Mouse (Mus musculus) lung, adult 2 months (tissue): Measurements from ENCODE around the gene Pkn1. TPM values are rescaled to one million over a fixed set of nuclear protein-coding genes. Genes with fewer than 3 reads are reported as not detected.

ENCODE experiments used
- DNase-seq: peaks from one replicate; pipeline ENCODE4 v3.0.0; 2022
- H3K4me1 ChIP-seq: fragments of 200-500 bp; 2 replicates; pipeline ENCODE4 v1.6.1; 2011; ENCODE audit warnings: low read length; ENCODE audit not compliant: control insufficient read depth, insufficient read depth
- H3K4me3 ChIP-seq: fragments of 200-500 bp; replicated peaks from 2 replicates; pipeline ENCODE3; 2011; ENCODE audit warnings: low read depth, mild to moderate bottlenecking, control low read depth, low read length; ENCODE audit errors: extremely low read depth
- CTCF ChIP-seq: fragments of 200-500 bp; IDR thresholded peaks from 2 replicates; pipeline ENCODE4 v1.5.1; 2011; ENCODE audit warnings: mild to moderate bottlenecking, low read length, control low read depth; ENCODE audit not compliant: insufficient read depth
- POLR2A ChIP-seq: fragments of 200-500 bp; IDR thresholded peaks from 2 replicates; pipeline ENCODE4 v1.6.1; 2011; ENCODE audit warnings: low read depth, mild to moderate bottlenecking, control low read depth, low read length, borderline replicate concordance; ENCODE audit errors: extremely low read depth
- WGBS: fragments of 180-500 bp; shearing (Covaris S2); methylation state at CpG from one replicate; pipeline ENCODE4 v1.1.7; 2018; 5-methylcytosine and 5-hydroxymethylcytosine counted together
- polyA plus RNA-seq: library from polyadenylated mRNA; depleted of rRNA; stranded (reverse); fragments of >200 nt; gene quantifications from 2 replicates; pipeline ENCODE4 v1.2.3, GENCODE M21; 2012; rRNA removed

The Pkn1 gene
- 148 and 168 TPM in 2 replicates for polyA plus RNA-seq

DNA sequence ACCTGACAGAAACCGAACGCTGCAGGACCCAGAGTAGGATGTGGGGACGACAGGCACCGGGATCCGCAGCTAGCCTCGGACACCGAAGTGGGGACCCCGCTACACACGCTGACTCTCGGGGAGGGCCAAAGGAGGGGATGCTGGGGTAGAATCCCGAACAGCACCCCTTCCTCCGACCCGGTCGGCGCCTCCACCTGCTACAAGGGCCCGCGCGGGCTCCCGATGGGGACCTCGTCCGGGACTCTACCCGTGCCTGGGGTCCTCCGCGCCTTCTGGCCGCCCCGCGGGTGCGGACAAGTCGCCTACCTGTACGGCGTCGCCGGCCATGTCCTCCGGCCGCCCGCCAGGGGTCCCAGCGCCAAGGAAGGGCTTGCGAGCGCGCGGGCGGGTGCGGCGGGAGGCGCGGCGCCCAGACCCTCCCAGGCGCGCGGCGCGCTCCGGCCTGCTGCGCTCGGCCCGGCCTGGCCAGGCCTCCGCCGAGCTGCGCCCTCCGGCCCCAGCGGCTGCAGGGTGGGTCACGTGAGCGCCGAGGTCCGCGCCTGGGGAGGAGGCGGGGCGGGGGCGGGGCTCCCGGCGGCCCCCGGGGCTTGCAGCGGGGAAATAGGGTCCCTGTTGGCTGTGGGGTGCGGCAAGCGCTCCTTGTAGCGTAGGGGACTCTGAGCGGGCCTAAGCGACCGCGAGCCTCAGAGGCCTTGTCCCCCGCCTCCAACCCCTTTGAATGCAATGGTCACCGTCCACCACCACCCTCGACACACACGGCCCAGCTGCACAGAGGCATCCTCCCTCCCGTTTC is at the start of gene Pkn1:
TSS of gene Pkn1 (minus strand) at position 519 of the 793 bp plus-strand sequence.
- Histone ChIP-seq H3K4me3 (peak within 1 kb of the TSS; percentile 74), H3K4me1 (peaks cover 25% of the 10 kb centered on the region)
- peak; percentile 71 for DNase-seq
- under 1% methylated on average over 78 of the region's 85 CpGs for WGBS
- TF ChIP-seq POLR2A: peak; percentile 74
- TF ChIP-seq CTCF: no peak

GRCm38 (mm10) chr8:83748708-83749107 is 49.7 kb upstream of the Pkn1 start:
- 28% methylated on average over 3 of the region's 3 CpGs for WGBS
- Histone ChIP-seq H3K4me1 (peaks cover 14% of the 10 kb centered on the region), H3K4me3 (no peak overlapping the region)
- TF ChIP-seq CTCF (no peak), POLR2A (peak; percentile 48; the same call in 1 of the 2 replicates)
- DNase-seq: no peak

DNA sequence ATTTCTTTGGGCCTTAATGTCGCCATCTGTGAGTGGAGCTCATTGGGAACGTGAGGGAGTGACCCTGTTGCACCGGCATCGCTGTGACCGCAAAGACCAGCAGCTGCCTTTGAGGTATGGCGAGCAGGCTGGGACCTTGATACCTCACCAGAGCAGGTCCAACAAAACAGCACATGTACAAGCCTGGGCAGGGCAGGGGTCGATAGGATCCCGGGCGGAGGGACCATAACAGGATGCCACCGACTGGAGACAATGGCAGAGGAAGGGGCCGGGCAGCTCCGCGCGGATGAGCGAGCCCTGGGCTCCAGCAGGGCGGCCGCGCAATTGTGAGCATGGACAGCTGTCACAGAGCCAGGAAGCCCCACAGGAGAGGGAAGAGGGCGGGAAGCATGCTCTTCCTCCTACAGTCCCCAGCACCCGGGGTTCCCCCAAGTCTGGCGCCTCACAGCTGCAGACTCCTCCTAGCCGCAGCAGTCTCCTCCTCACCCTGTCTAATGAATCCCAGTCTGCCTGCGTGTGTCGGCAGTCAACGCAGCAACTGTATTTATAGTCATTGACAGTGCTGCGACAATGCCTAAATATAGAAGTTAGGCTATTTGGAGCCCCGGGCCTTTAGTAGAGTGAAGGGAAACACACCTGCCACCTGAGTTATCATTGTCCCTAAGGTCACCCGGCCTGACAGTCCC is 48.8 kb upstream of the Pkn1 start:
- DNase-seq: peak; percentile 67
- 1% methylated on average over 28 of the region's 28 CpGs for WGBS

DNA sequence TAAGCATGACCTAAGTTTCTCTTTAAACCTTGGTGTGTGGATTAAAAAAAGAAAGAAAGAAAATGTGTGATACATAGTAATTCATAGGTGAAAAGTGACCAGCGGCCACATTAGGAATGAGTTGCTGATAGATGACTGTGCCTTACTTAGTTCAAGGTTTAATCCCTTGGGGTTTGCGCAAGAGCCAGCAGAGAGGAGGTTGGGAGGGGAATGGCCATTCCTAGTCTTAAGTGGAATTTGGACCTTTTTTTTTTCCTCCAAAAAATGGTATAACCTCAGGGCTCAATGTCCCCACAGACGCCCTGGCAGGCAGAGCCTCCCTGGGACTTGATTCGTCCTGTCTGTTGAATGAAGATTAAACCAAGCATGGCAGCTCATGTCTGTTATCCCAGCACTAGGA is 45.1 kb upstream of the Pkn1 start:
- WGBS: 90% methylated on average over 4 of the region's 4 CpGs
- no peak overlapping the region for H3K4me3 ChIP-seq
- peaks cover 9% of the 10 kb centered on the region for H3K4me1 ChIP-seq
- DNase-seq: no peak
- no peak for TF ChIP-seq CTCF
- no peak for TF ChIP-seq POLR2A

More for the DNA sequence above, 48.8 kb upstream of the Pkn1 start:
- H3K4me1 ChIP-seq: peaks cover 14% of the 10 kb centered on the region
- peak overlapping the region; percentile 1 for H3K4me3 ChIP-seq
- TF ChIP-seq CTCF (no peak), POLR2A (peak; percentile 69; the same call in 1 of the 2 replicates)

DNA sequence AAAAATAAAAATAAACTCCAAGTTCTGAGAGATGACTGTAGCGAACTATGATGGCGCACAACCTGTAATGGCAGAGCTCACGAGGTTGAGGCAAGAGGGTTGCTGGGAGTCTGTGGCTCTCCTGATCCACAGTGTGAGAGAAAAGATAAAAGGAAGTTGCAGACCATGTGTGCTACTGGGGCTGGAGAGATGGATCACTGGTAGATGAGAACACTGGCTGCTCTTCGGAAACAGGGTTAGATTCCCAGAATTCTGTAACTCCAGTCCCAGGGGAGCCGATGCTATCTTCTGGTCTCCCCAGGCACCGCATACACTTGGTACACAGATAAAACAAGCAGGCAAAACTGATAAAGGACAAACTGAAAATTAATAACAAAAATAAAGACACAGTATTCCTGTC is 44.0 kb upstream of the Pkn1 start:
- TF ChIP-seq POLR2A (no peak), CTCF (no peak)
- Histone ChIP-seq H3K4me3 (no peak overlapping the region), H3K4me1 (peaks cover 3% of the 10 kb centered on the region)
- DNase-seq: no peak
- 78% methylated on average over 6 of the region's 6 CpGs for WGBS

DNA sequence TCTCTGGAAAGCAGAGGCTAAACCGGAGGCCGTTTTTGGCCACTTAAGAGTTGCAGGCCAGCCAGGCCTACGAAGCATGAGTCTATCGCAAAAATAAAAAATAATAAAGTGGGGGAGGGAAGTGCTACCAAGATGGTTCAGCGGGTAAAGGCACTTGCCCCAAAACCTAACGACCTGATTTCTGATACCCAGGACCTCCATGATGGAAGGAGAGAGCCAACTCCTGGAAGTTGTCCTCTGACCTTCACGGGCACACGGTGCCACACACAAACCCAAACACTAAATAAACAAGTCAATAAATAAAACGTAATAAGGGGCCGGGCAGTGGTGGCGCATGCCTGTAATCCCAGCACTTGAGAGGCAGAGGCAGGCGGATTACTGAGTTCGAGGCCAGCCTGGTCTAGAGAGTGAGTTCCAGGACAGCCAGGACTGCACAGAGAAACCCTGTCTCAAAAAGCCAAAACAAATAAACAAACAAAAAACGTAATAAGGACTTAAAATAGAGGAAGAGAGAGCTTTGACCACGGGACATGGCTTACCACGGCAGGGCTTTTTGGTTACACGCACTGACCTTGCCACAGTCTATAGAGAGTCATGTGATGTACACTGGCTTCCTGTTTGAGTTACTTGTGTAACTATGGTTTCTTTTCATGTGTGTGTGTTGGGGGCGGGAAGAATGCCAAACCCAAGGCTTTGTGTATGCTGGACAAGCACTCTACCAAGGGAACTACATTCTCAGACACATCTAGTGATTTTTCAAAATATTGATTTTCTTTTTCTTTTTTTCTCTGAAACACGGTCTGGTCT is 43.1 kb upstream of the Pkn1 start:
- DNase-seq: no peak
- Histone ChIP-seq H3K4me3 (peak overlapping the region; percentile 67), H3K4me1 (peaks cover 3% of the 10 kb centered on the region)
- WGBS: 42% methylated on average over 19 of the region's 19 CpGs
- TF ChIP-seq POLR2A: peak; percentile 28; the same call in 1 of the 2 replicates
- no peak for TF ChIP-seq CTCF

DNA sequence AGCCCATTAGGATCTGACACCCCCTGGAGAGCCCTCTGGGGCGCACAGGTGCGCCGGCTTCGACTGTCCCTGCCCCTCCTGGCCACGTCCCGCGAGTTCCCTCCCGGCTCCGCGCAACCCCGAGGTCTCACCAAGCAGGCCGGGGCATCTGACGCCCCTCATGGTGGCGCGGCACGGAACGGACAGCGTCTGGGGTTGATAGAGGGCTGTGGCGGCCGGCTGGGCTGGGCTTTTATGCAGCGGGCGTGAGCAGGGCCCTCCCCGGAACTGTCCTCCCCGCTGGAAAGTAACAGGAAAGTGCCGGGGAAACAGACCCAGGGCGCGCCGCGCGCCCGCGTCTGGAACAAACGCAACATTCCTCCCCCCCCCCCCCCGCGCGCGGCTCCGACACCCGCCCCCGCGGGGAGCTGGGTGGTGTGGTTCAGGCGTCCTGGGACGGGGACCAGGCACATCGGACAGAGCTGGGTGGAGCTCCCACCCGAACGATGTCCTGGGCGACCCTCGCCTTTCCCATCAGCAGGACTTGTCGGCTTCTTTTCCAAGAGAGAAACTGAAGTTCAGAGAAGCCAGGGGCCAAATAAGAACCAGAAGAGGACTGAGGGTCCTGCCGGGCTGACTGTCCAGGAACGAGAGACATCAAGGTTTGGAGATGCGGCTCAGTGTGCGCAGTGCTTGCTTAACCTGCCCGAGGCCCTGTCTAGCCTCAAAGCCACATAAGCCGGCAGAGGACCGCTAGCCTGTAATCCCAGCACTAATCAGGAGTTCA is 42.2 kb upstream of the Pkn1 start, which contains the start of gene Adgre5:
TSS of gene Adgre5 (minus strand) at position 351 of the 766 bp plus-strand sequence.
- DNase-seq: peak; percentile 77

GRCm38 (mm10) chr8:83740586-83740975 is 41.6 kb upstream of the Pkn1 start:
- H3K4me1 ChIP-seq: peaks cover 3% of the 10 kb centered on the region
- 1% methylated on average over 3 of the region's 3 CpGs for WGBS
- no peak for TF ChIP-seq POLR2A
- TF ChIP-seq CTCF: no peak
- peak overlapping the region; percentile 83 for H3K4me3 ChIP-seq
- DNase-seq: peak; percentile 41

More for the DNA sequence above, 42.2 kb upstream of the Pkn1 start, which contains the start of gene Adgre5:
- TF ChIP-seq POLR2A: peak; percentile 87
- TF ChIP-seq CTCF: no peak
- H3K4me1 ChIP-seq: peaks cover 3% of the 10 kb centered on the region
- WGBS: 2% methylated on average over 56 of the region's 56 CpGs
- peak within 1 kb of the TSS; percentile 83 for H3K4me3 ChIP-seq
